Mouse (Mus musculus) ES-E14 (cell line): ENCODE results near the gene Gm48552.

Experiments
- CHD2 ChIP-seq: IDR thresholded peaks from 2 replicates; pipeline ENCODE4 v1.6.1; 2014; ENCODE audit warnings: mild to moderate bottlenecking, low read depth, low read length, inconsistent platforms
- HCFC1 ChIP-seq: IDR thresholded peaks from 2 replicates; pipeline ENCODE4 v1.6.1; 2012; ENCODE audit warnings: low read length, inconsistent platforms, borderline replicate concordance; ENCODE audit not compliant: insufficient read depth
- MAFK ChIP-seq: IDR thresholded peaks from 2 replicates; pipeline ENCODE4 v1.6.1; 2014; ENCODE audit warnings: mild to moderate bottlenecking, low read depth, low read length, inconsistent platforms; ENCODE audit not compliant: insufficient read depth
- ZC3H11A ChIP-seq: IDR thresholded peaks from 2 replicates; pipeline ENCODE4 v1.6.1; 2012; ENCODE audit warnings: low read depth, mild to moderate bottlenecking, inconsistent platforms, low read length, borderline replicate concordance
- ZNF384 ChIP-seq: IDR thresholded peaks from 2 replicates; pipeline ENCODE4 v1.6.1; 2012; ENCODE audit warnings: low read depth, low read length, inconsistent platforms

DNA sequence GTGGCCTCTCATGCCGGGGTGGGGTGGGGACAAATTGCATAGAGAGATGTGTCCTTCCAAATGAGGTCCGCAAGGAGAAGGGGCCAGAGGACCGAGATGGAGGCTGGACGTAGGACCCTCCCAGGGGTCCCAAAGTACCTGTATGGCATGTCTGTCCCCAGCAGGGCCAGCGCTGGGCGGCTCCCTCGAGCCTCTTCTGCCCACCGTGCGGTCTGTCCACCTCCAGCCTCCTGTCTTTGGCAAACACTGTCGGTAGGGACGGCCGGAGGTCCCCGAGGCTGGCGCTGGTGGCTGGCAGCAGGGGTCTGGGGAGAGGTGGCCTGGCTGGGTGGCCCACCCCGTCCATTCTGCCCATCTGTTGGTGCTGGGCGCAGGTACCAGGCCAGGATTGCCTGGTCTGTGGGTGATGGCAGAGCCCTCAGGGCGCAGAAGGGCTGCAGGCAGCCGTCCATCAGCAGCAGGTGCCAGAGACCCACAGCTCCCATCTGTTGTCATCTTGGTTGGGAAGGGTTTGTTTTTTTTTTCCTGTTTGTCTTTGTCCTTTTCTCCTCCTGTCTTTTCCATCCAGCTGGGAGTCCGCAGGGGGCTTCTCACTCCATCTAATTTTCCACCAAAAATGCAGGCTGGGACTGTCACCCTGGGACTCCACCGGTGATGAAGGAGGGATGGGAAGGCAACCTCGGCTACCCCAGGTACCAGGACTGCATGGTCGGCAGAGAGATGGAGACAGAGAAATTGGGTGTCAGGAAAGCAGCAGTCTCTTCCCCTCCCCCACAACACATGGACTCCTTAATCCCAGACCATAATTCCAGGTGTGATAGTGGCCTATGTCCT, 11.8 kb downstream of the Gm48552 start:
- TF ChIP-seq ZNF384 (no peak), CHD2 (no peak), HCFC1 (no peak), ZC3H11A (no peak), MAFK (no peak)
